Mouse (Mus musculus) duodenum, adult 2 months (tissue): ENCODE data around the gene Camk2n2. TPM values are rescaled to one million over a fixed set of nuclear protein-coding genes. Genes with fewer than 3 reads are reported as not detected.

Experiments
- polyA plus RNA-seq: library from polyadenylated mRNA; depleted of rRNA; stranded (reverse); fragments of >200 nt; gene quantifications from 2 replicates; pipeline ENCODE4 v1.2.3, GENCODE M21; 2012; ENCODE audit warnings: low replicate concordance; rRNA removed

The Camk2n2 gene
- polyA plus RNA-seq: 5.2 and 5.7 TPM in 2 replicates

GRCm38 (mm10) chr16:20621191-20621990, at the start of gene Camk2n2:
TSS of gene Camk2n2 (minus strand) at chr16:20621287.

GRCm38 (mm10) chr16:20668013-20668412, 46.9 kb upstream of the Camk2n2 start, which contains the start of gene Eif4g1:
TSS of gene Eif4g1 (plus strand) at chr16:20668313.

GRCm38 (mm10) chr16:20651076-20651946, 30.2 kb upstream of the Camk2n2 start, which contains the start of gene Psmd2:
TSS of gene Psmd2 (plus strand) at chr16:20651652.

GRCm38 (mm10) chr16:20629731-20630634, 8.9 kb upstream of the Camk2n2 start, which contains the start of gene Ece2:
TSS of gene Ece2 (plus strand) at chr16:20629828.

GRCm38 (mm10) chr16:20611357-20612227, 9.5 kb downstream of the Camk2n2 start, which contains the start of the genes Eef1akmt4, Gm49333 and Alg3:
TSS of gene Eef1akmt4 (plus strand) at chr16:20611593.
TSS of gene Gm49333 (plus strand) at chr16:20611610.
TSS of gene Alg3 (minus strand) at chr16:20611735.

GRCm38 (mm10) chr16:20589366-20589938, 31.6 kb downstream of the Camk2n2 start, which contains the start of gene Vwa5b2:
TSS of gene Vwa5b2 (plus strand) at chr16:20589471.

Other genes with a start within 250 kb of the Camk2n2 start
- 12.5 and 18.1 TPM in 2 replicates for gene Abcc5, start 194.9 kb downstream of the Camk2n2 start, polyA plus RNA-seq
- gene Eif2b5, start 122.5 kb downstream of the Camk2n2 start, polyA plus RNA-seq: 11.1 and 14.5 TPM in 2 replicates
- 32.7 and 44.7 TPM in 2 replicates for gene Dvl3, start 104.3 kb downstream of the Camk2n2 start, polyA plus RNA-seq
- gene Ap2m1, start 85.8 kb downstream of the Camk2n2 start, polyA plus RNA-seq: 358 and 481 TPM in 2 replicates
- 16.3 and 29.3 TPM in 2 replicates for gene Abcf3, start 72.7 kb downstream of the Camk2n2 start, polyA plus RNA-seq
- gene Vwa5b2, start 31.8 kb downstream of the Camk2n2 start, polyA plus RNA-seq: 5.8 and 15.6 TPM in 2 replicates
- gene Eef1akmt4, start 9.7 kb downstream of the Camk2n2 start, polyA plus RNA-seq: 6.3 and 11.3 TPM in 2 replicates
- gene Gm49333, start 9.7 kb downstream of the Camk2n2 start, polyA plus RNA-seq: 0.15 and 0.30 TPM in 2 replicates
- 21.4 and 23.3 TPM in 2 replicates for gene Alg3, start 9.6 kb downstream of the Camk2n2 start, polyA plus RNA-seq
- 0.19 TPM in 1 of 2 replicates, not detected in the other for gene Ece2, start 8.5 kb upstream of the Camk2n2 start, polyA plus RNA-seq
- gene Psmd2, start 30.4 kb upstream of the Camk2n2 start, polyA plus RNA-seq: 22.5 and 32.8 TPM in 2 replicates
- gene Eif4g1, start 47.0 kb upstream of the Camk2n2 start, polyA plus RNA-seq: 261 and 397 TPM in 2 replicates
- 3.0 and 6.5 TPM in 2 replicates for gene Fam131a, start 72.0 kb upstream of the Camk2n2 start, polyA plus RNA-seq
- 6.8 and 8.2 TPM in 2 replicates for gene Polr2h, start 96.4 kb upstream of the Camk2n2 start, polyA plus RNA-seq
- gene Clcn2, start 96.5 kb upstream of the Camk2n2 start, polyA plus RNA-seq: 142 and 219 TPM in 2 replicates
- gene Chrd, start 111.8 kb upstream of the Camk2n2 start, polyA plus RNA-seq: 2.1 and 4.5 TPM in 2 replicates
- 4.2 and 6.7 TPM in 2 replicates for gene Thpo, start 113.2 kb upstream of the Camk2n2 start, polyA plus RNA-seq